ENCODE assay signal across 16 mouse cellular contexts in the genomic region with DNA sequence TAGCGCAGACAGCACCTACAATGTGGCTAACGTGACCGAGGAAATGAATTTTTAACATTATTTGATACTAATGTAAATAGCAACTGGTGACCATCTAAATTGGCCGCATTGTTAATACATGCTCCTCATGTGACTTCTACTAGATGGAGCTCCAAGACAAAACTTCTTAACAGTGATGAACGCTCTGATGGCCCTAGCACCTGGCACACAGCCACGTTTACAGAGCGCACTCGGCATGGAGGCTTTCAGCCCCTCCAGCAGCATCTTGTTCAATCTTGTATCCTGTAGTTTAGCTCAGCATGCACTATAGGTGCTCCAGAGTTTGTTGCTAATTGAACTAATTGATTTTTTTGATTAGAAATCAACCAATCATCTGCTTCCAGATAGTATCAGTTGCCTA.
"Had no signal": no experiment of that assay in that cellular context is flagged by ENCODE, and none has a peak within 500 bp of the region (broad histone marks: within the 10 kb centered on the region; RNA-seq: fewer than 3 reads in every experiment).

No protein-coding gene starts in this region.

- DNase-seq: midbrain, embryonic 14.5 days; retina, postnatal 1 day; right cerebral cortex, adult 18-20 months; right cerebral cortex, postnatal 25 days; right cerebral cortex, postnatal 4 days; spleen, adult 18-20 months; thymus, adult 18-20 months; thymus, postnatal 14 days; thymus, postnatal 36 days had no signal

- H3K4me2 ChIP-seq: lung, embryonic 15.5 days; midbrain, embryonic 12.5 days; neural tube, embryonic 13.5 days; neural tube, embryonic 15.5 days had no signal

- H3K27me3 ChIP-seq: lung, embryonic 15.5 days; midbrain, embryonic 12.5 days; neural tube, embryonic 13.5 days; neural tube, embryonic 15.5 days had no signal

- H3K9me3 ChIP-seq: lung, embryonic 15.5 days; midbrain, embryonic 10.5 days; midbrain, embryonic 12.5 days; neural tube, embryonic 13.5 days; neural tube, embryonic 15.5 days had no signal

- H3K4me3 ChIP-seq: lung, embryonic 15.5 days; midbrain, embryonic 10.5 days; midbrain, embryonic 12.5 days; myocyte; neural tube, embryonic 13.5 days; neural tube, embryonic 15.5 days had no signal

- H3K36me3 ChIP-seq: lung, embryonic 15.5 days; midbrain, embryonic 10.5 days; midbrain, embryonic 12.5 days; neural tube, embryonic 13.5 days; neural tube, embryonic 15.5 days had no signal

- H3K9ac ChIP-seq: lung, embryonic 15.5 days; midbrain, embryonic 12.5 days; neural tube, embryonic 13.5 days; neural tube, embryonic 15.5 days had no signal

- H3K4me1 ChIP-seq: lung, embryonic 15.5 days; midbrain, embryonic 12.5 days; neural tube, embryonic 13.5 days; neural tube, embryonic 15.5 days had no signal

- H3K27ac ChIP-seq: lung, embryonic 15.5 days; midbrain, embryonic 10.5 days; midbrain, embryonic 12.5 days; neural tube, embryonic 13.5 days; neural tube, embryonic 15.5 days had no signal

- ATAC-seq: midbrain, embryonic 16.5 days had no signal
